Mouse (Mus musculus): ENCODE measurements at regions not wholly inside any gene's neighbourhood (a gene's known extent, or its start where the extent isn't known, plus 50 kb on each side); places are given as distances from the start of the nearest gene placed in this dataset.

DNA sequence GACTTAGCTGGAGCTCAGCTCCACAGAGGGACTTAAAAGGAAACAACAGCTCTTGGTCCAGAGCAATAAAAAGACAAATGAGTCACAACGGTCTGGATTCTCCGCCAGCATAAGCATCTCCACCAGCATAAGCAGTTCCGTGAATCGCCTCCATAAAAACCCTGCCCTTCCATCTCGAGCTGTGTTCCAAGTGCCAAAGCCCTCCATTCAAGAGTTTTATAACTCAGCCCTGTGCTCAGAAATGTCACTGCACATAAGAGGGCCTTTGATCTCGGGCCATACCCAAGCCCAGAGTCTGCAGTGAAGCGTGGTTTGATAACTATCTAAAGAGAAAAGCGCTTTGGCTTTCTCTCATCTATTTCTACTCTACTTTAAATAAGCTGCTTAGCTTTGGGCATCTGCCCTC lies 70.8 kb upstream of the Akap13 start:
- no peaks in the 10 kb centered on the region for H3K36me3 ChIP-seq (ENCODE audit: control insufficient read depth, insufficient read depth)
- H3K4me3 ChIP-seq (ENCODE audit: insufficient read depth, poor library complexity, severe bottlenecking): no peak overlapping the region
- no peaks in the 10 kb centered on the region for H3K79me3 ChIP-seq (ENCODE audit: low read depth)
- H3K79me2 ChIP-seq (ENCODE audit: control insufficient read depth, insufficient read depth): no peaks in the 10 kb centered on the region
- no peaks in the 10 kb centered on the region for H3K27me3 ChIP-seq (ENCODE audit: control insufficient read depth, insufficient read depth, insufficient read length)
- TF ChIP-seq CEBPB (IDR thresholded peaks at IDR 0.05; ENCODE audit: low read depth): no peak
- TF ChIP-seq CTCF (IDR thresholded peaks at IDR 0.05; ENCODE audit: control insufficient read depth, insufficient read depth, insufficient read length): no peak
- no peak for TF ChIP-seq FOSL1 (IDR thresholded peaks at IDR 0.05; ENCODE audit: insufficient read depth, low read length, poor library complexity, severe bottlenecking)
- TF ChIP-seq USF1 (IDR thresholded peaks at IDR 0.05; ENCODE audit: low read depth): no peak
- no peak for TF ChIP-seq MAX (IDR thresholded peaks at IDR 0.05)
- H3ac ChIP-seq (ENCODE audit: control insufficient read depth, insufficient read length, low read depth): no peak overlapping the region

DNA sequence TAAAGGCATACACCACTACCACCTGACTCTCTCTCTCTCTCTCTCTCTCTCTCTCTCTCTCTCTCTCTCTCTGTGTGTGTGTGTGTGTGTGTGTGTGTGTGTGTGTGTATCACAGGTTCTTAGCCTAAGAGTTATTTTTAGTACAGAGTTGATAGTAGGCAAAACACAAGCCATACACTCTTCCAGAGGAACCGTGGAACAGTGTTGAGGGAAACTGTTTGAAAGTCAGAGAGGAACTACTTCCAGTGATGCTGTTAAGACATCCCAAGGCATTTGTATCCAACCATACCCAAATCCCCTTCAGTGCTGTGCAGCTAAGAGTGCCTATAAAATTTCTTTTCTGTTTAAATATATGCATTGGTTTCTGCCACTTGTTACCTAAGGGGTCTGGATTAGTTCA lies 68.3 kb upstream of the Akap13 start:
- H3K27me3 ChIP-seq (ENCODE audit: control insufficient read depth, insufficient read depth, insufficient read length): no peaks in the 10 kb centered on the region
- H3K36me3 ChIP-seq (ENCODE audit: control insufficient read depth, insufficient read depth): no peaks in the 10 kb centered on the region
- no peak for TF ChIP-seq MYOG (IDR thresholded peaks at IDR 0.05; ENCODE audit: control insufficient read depth, extremely low read depth, insufficient read length)
- no peak for TF ChIP-seq USF1 (IDR thresholded peaks at IDR 0.05; ENCODE audit: low read depth)
- no peak for TF ChIP-seq CTCF (IDR thresholded peaks at IDR 0.05; ENCODE audit: control insufficient read depth, insufficient read depth, insufficient read length)
- no peak for TF ChIP-seq FOSL1 (IDR thresholded peaks at IDR 0.05; ENCODE audit: insufficient read depth, low read length, poor library complexity, severe bottlenecking)
- no peak for TF ChIP-seq CEBPB (IDR thresholded peaks at IDR 0.05; ENCODE audit: low read depth)
- no peak for TF ChIP-seq MYOD1 (IDR thresholded peaks at IDR 0.05; ENCODE audit: control insufficient read depth, insufficient read length, low read depth)
- TF ChIP-seq MAX (IDR thresholded peaks at IDR 0.05): no peak

DNA sequence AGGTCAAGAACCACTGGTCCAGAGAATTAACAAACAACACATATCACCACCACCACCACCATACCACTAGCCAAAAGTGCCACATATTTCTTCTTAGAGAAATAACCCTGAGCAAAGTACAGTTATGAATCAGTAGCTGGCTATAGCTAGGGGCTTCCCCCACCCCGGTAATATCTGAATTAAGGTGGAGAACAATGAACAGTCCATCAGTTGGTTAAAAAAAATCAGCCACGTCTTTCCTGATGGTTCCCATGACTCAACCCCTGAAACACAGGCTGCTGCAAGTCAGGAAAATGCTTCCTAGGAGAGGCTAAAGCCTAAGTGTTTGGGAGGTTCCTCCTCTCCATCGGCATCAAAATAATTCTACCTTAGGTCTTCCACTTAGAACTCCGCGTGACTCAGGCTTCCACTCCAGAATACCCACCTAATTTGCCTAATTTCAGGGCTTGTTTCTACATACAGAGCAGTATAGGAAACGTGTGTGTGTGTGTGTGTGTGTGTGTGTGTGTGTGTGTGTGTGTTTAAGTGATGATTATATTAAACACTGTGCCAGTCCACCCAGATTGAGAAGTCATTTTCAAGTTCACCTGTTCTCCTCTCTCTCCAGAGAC lies 67.4 kb upstream of the Akap13 start:
- Histone ChIP-seq H3K79me2 (ENCODE audit: control insufficient read depth, insufficient read depth) (no peaks in the 10 kb centered on the region), H3ac (ENCODE audit: control insufficient read depth, insufficient read length, low read depth) (no peak overlapping the region), H3K79me3 (ENCODE audit: low read depth) (no peaks in the 10 kb centered on the region), H3K36me3 (ENCODE audit: control insufficient read depth, insufficient read depth) (no peaks in the 10 kb centered on the region), H3K4me3 (ENCODE audit: insufficient read depth, poor library complexity, severe bottlenecking) (no peak overlapping the region), H3K27me3 (ENCODE audit: control insufficient read depth, insufficient read depth, insufficient read length) (no peaks in the 10 kb centered on the region)
- TF ChIP-seq MAX (IDR thresholded peaks at IDR 0.05) (no peak), MYOG (IDR thresholded peaks at IDR 0.05; ENCODE audit: control insufficient read depth, extremely low read depth, insufficient read length) (no peak), USF1 (IDR thresholded peaks at IDR 0.05; ENCODE audit: low read depth) (no peak), CTCF (IDR thresholded peaks at IDR 0.05; ENCODE audit: control insufficient read depth, insufficient read depth, insufficient read length) (no peak), FOSL1 (IDR thresholded peaks at IDR 0.05; ENCODE audit: insufficient read depth, low read length, poor library complexity, severe bottlenecking) (no peak), CEBPB (IDR thresholded peaks at IDR 0.05; ENCODE audit: low read depth) (no peak), MYOD1 (IDR thresholded peaks at IDR 0.05; ENCODE audit: control insufficient read depth, insufficient read length, low read depth) (no peak)

More for the DNA sequence above, 68.3 kb upstream of the Akap13 start:
- Histone ChIP-seq H3K79me2 (ENCODE audit: control insufficient read depth, insufficient read depth) (no peaks in the 10 kb centered on the region), H3ac (ENCODE audit: control insufficient read depth, insufficient read length, low read depth) (no peak overlapping the region), H3K79me3 (ENCODE audit: low read depth) (no peaks in the 10 kb centered on the region), H3K4me3 (ENCODE audit: insufficient read depth, poor library complexity, severe bottlenecking) (no peak overlapping the region)

DNA sequence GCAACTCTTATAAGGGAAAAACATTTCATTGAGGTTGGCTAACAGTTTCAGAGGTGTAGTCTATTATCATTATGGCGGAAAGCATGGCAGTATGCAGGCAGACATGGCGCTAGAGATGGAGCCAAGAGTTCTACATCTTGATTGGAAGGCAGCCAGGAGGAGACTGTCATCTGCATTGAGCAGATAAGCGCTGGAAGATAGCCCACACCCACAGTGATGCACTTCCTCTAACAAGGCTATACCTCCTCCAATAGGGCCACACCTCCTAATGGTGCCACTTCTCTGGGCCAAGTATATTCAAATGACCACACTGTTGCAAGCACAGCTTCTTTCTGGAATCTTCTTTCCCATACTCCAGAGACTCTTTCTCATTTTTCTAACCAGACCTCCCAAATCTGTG lies 65.2 kb upstream of the Akap13 start:
- Histone ChIP-seq H3K4me3 (ENCODE audit: insufficient read depth, poor library complexity, severe bottlenecking) (no peak overlapping the region), H3K79me2 (ENCODE audit: control insufficient read depth, insufficient read depth) (no peaks in the 10 kb centered on the region), H3K79me3 (ENCODE audit: low read depth) (no peaks in the 10 kb centered on the region), H3K36me3 (ENCODE audit: control insufficient read depth, insufficient read depth) (no peaks in the 10 kb centered on the region), H3K27me3 (ENCODE audit: control insufficient read depth, insufficient read depth, insufficient read length) (no peaks in the 10 kb centered on the region), H3ac (ENCODE audit: control insufficient read depth, insufficient read length, low read depth) (no peak overlapping the region)
- no peak for TF ChIP-seq MYOG (IDR thresholded peaks at IDR 0.05; ENCODE audit: control insufficient read depth, extremely low read depth, insufficient read length)
- TF ChIP-seq MAX (IDR thresholded peaks at IDR 0.05): no peak
- no peak for TF ChIP-seq USF1 (IDR thresholded peaks at IDR 0.05; ENCODE audit: low read depth)
- TF ChIP-seq FOSL1 (IDR thresholded peaks at IDR 0.05; ENCODE audit: insufficient read depth, low read length, poor library complexity, severe bottlenecking): no peak
- TF ChIP-seq CTCF (IDR thresholded peaks at IDR 0.05; ENCODE audit: control insufficient read depth, insufficient read depth, insufficient read length): no peak
- TF ChIP-seq MYOD1 (IDR thresholded peaks at IDR 0.05; ENCODE audit: control insufficient read depth, insufficient read length, low read depth): no peak
- no peak for TF ChIP-seq CEBPB (IDR thresholded peaks at IDR 0.05; ENCODE audit: low read depth)

DNA sequence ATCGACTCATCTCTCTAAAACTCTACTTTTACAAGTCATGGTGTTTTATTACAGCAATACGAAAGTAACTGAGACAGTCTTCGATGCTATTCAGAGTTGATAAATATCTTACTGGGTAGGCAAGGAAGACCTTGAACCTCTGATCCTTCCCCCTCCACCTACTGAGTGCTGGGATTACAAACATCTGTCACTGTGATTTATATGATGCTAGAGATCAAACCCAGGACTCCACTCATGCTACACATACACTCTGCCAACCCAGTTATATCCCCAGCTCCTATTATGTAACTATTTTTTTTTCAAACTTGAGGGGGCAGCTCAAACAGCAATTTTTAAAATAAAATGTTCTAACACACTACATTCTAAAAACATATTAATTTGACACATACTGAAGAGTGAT lies 62.6 kb upstream of the Akap13 start:
- Histone ChIP-seq H3K79me2 (ENCODE audit: control insufficient read depth, insufficient read depth) (no peaks in the 10 kb centered on the region), H3K27me3 (ENCODE audit: control insufficient read depth, insufficient read depth, insufficient read length) (no peaks in the 10 kb centered on the region), H3K36me3 (ENCODE audit: control insufficient read depth, insufficient read depth) (no peaks in the 10 kb centered on the region), H3K4me3 (ENCODE audit: insufficient read depth, poor library complexity, severe bottlenecking) (no peak overlapping the region), H3ac (ENCODE audit: control insufficient read depth, insufficient read length, low read depth) (no peak overlapping the region), H3K79me3 (ENCODE audit: low read depth) (no peaks in the 10 kb centered on the region)
- TF ChIP-seq MAX (IDR thresholded peaks at IDR 0.05): no peak
- TF ChIP-seq MYOG (IDR thresholded peaks at IDR 0.05; ENCODE audit: control insufficient read depth, extremely low read depth, insufficient read length): no peak
- TF ChIP-seq CTCF (IDR thresholded peaks at IDR 0.05; ENCODE audit: control insufficient read depth, insufficient read depth, insufficient read length): no peak
- TF ChIP-seq MYOD1 (IDR thresholded peaks at IDR 0.05; ENCODE audit: control insufficient read depth, insufficient read length, low read depth): no peak
- TF ChIP-seq CEBPB (IDR thresholded peaks at IDR 0.05; ENCODE audit: low read depth): no peak
- no peak for TF ChIP-seq FOSL1 (IDR thresholded peaks at IDR 0.05; ENCODE audit: insufficient read depth, low read length, poor library complexity, severe bottlenecking)
- no peak for TF ChIP-seq USF1 (IDR thresholded peaks at IDR 0.05; ENCODE audit: low read depth)

DNA sequence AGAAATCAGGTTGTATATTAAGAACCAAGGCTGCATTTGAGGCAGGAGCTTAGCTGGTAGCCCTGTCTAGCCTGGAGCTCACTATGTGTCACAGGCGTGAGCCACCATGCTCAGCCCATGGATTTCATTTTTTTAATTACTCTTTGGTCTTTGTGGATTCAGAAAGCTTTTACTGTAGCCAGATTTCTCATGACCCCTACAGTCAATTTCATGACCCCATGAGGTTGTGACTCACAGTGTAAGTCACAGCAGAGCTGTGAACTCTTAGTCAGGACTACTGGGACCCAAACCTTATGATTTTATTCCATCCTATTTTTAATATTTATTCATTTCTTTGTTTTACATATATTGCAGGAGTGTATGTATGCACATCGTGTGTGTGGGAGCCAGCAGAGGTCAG lies 61.9 kb upstream of the Akap13 start:
- Histone ChIP-seq H3K79me3 (ENCODE audit: low read depth) (no peaks in the 10 kb centered on the region), H3ac (ENCODE audit: control insufficient read depth, insufficient read length, low read depth) (no peak overlapping the region), H3K36me3 (ENCODE audit: control insufficient read depth, insufficient read depth) (no peaks in the 10 kb centered on the region), H3K79me2 (ENCODE audit: control insufficient read depth, insufficient read depth) (no peaks in the 10 kb centered on the region), H3K4me3 (ENCODE audit: insufficient read depth, poor library complexity, severe bottlenecking) (no peak overlapping the region), H3K27me3 (ENCODE audit: control insufficient read depth, insufficient read depth, insufficient read length) (no peaks in the 10 kb centered on the region)
- TF ChIP-seq FOSL1 (IDR thresholded peaks at IDR 0.05; ENCODE audit: insufficient read depth, low read length, poor library complexity, severe bottlenecking) (peak; percentile 25), MAX (IDR thresholded peaks at IDR 0.05) (no peak), MYOG (IDR thresholded peaks at IDR 0.05; ENCODE audit: control insufficient read depth, extremely low read depth, insufficient read length) (no peak), CEBPB (IDR thresholded peaks at IDR 0.05; ENCODE audit: low read depth) (peak; percentile 5), CTCF (IDR thresholded peaks at IDR 0.05; ENCODE audit: control insufficient read depth, insufficient read depth, insufficient read length) (no peak), USF1 (IDR thresholded peaks at IDR 0.05; ENCODE audit: low read depth) (no peak), MYOD1 (IDR thresholded peaks at IDR 0.05; ENCODE audit: control insufficient read depth, insufficient read length, low read depth) (no peak)

Data from C2C12 (cell line).